Mouse (Mus musculus) mouse trophoblast stem cell (cell line): ENCODE results near the gene Gm21292.
"Not testable (repeated sequence)": the region's sequence is repeated elsewhere in the genome, so short reads cannot be mapped to it uniquely, and the experiment has no call there.

ENCODE experiments used
- in situ Hi-C, 2 experiments: fragments of 300-500 bp; cut with MseI, MboI; formaldehyde crosslinking; loops; 2 replicates in 1 of 2; 3 replicates in 1 of 2; pipeline ENCODE4 v1.15.1; 2025

Gene Gm21292

GRCm38 (mm10) chrY:9133824-9134223, at the start of gene Gm21292:
Gene Gm21292 (minus strand): TSS chrY:9133924.
- in situ Hi-C loops: not testable (repeated sequence)
